Mouse (Mus musculus) bone marrow macrophage, adult 2 months (primary cell): ENCODE results near the gene Scn10a.

ENCODE experiments used
- CTCF ChIP-seq: IDR thresholded peaks from 2 replicates; pipeline ENCODE4 v1.5.1; 2012; ENCODE audit warnings: low read depth, mild to moderate bottlenecking, low read length, moderate library complexity
- POLR2A ChIP-seq: IDR thresholded peaks from 2 replicates; pipeline ENCODE4 v1.6.1; 2012; ENCODE audit warnings: mild to moderate bottlenecking, low read depth, low read length, borderline replicate concordance

GRCm38 (mm10) chr9:119566214-119566613 lies 152.9 kb downstream of the Scn10a start:
- no peak for TF ChIP-seq POLR2A
- no peak for TF ChIP-seq CTCF
